Mouse (Mus musculus) CD4-positive, CD25-positive, alpha-beta regulatory T cell, adult 4 months (primary cell): ENCODE measurements around the gene Itga2b. TPM values are rescaled to one million over a fixed set of nuclear protein-coding genes. Genes with fewer than 3 reads are reported as not detected.
A peak's percentile ranks its signal among the peaks of the same experiment; 100 is the strongest.

Source experiments
- ATAC-seq: one replicate; pipeline ENCODE4 v1.8.0; 2017
- polyA plus RNA-seq, 2 experiments: library from polyadenylated mRNA; unstranded; fragments of 100-300 nt; shearing (Covaris generic); gene quantifications; one replicate each; pipeline ENCODE4 v1.2.1; 2017

Gene Itga2b
- 1 to 10 TPM in 1 of 2 experiments, under 1 TPM in 1; 0.36 to 1.5 TPM for polyA plus RNA-seq

DNA sequence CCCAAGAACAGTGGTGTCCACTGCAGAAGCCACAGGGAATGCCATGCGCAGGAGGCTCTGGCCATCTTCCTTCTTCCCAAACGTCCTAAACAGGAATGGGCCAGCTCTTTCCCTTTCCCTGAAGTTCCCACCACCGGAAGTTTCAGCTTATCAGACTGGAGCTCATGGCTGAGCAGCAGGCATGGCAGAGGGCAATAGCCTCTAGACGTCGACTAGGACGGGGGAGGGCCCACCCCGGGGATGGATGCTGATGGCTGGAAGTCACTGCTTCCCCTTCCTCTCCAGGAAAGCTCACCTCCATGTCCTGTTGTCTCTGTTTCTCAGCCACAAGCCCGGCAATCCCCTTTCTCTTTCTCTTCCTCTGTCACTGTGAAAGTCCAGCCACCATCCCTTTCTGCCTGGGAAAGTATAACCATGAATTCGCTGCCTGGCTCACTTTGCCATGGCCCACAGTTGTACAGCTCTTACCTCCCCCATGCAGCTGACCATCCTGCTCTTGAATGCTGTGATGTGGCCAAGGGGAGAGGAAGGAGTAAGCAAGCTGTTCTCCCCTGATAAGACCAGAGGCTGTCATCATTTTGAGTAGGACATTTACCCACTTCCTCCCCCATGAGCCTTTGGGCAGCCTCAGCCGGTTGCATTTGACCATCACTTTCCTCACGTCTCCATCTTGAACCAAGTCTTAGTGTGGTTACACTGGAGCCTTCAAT is at the start of gene Itga2b:
Gene Itga2b (minus strand): TSS at position 475 of the 710 bp plus-strand sequence.
- ATAC-seq: no peak

DNA sequence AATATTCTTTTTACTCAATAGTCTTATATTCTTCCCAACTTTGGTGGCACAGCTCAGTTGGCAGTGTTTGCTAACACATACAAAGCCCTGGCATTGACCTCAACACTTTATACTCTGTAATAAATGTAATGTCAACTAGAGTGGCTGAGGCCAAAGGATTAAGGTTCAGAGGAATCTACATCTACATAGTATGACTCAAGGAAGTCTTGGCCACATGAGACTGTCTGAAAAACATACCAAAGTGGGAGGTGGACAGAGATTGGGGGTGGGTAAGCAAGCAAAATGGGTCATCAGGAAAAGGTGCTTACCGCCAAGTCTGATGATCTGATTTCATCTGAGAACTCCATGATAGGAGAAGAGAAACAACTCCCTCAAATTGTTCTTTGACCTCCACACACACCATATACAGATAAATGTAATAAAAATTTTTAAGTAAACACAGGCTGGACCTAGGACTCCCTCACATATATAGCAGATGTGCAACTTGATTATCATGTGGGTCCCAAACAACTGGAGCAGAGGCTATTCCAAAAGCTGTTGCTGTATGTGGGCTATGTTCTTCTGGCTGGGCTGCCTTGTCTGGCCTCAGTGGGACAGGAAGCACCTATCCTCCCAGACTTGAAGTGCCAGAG is 45.0 kb upstream of the Itga2b start:
- no peak for ATAC-seq

DNA sequence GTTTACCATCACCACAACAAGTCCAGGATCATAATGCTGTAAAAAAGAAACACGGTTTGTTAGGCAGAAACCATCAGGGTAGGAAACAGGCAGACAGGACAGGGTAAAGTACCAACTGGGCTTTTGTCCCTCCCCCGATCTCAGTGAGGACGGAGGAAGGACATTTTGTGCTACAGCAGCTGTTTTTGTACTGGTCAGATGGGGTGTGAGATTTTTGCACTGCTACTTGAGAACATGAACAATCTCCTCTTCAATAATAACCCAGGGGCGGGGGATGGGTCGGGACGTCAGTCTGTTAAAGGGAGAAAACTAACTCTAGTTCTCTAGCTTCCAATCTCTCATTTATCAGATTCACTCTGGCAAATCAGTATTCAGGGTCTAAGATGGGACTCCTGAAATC is 40.3 kb upstream of the Itga2b start:
- ATAC-seq: no peak

DNA sequence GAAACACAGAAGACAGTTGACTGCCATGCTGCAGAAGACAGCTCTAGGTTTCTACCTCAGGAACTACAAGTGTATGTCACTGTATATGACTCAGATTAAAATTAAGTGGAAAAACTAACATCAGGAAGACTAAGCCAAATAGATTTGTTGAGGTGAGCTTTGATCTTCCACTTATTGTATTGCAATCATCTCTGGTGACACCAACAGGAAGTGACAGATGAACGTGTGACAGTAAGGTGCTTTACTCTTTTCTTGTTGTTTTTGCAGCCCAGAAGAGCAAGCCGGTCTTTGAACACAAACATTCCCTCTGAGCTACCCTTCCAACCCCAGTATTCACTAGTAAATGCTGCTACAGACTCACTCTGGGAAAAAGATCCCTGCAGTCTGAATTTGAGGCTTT is 26.8 kb upstream of the Itga2b start:
- peak; percentile 74 for ATAC-seq

DNA sequence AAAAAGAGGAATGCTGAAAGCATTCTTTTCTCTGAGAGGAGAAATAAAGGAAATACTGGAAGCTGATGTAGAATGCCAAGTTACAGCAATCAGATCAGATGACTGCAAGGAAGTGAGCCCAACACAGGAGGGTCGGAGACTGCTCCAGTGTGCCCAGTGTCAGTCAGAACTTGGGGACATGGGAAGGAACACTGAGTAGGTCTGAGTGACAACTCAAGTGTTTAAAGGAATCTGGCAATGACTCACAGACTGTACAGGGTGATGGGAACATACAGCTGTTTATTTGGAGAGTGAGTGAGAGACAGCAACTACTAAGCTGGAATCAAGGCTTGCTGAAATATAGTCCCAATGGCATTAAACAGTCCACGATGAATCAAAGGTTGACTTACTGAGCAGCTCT is 26.3 kb upstream of the Itga2b start:
- no peak for ATAC-seq

DNA sequence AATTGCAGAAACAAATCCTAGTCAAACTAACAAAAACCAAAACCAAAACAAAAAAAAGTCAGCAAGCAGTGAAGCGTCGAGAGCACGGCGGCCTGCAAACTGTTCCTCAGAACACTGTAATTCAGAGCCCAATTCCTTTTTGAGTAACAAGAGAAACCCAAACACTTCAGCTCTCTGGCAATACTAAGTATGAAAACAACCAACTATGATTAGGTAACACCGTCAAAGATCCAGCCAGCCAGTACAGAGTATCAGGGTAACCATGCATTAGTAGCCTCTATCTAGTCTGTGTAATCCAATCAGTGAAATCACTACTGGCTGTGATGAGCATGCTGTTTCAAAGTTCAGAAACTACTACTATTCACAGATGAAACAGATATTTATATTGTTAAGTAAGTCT is 25.8 kb upstream of the Itga2b start:
- ATAC-seq: no peak

DNA sequence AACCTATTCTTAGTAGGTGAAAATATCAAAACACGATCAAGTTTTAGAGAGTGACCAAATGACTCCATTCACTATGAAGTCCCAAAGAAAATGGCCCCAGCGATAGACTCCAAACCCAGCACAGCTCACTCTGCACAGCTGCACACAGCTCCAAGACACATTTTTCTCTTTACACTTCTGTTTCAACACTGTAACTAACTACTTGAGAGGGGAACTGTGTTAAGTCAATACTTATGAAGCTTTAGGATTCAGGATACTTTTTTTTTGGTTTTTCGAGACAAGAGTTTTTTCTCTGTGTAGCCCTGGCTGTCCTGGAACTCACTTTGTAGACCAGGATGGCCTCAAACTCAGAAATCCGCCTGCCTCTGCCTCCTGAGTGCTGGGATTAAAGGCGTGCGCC is 25.2 kb upstream of the Itga2b start:
- no peak for ATAC-seq

DNA sequence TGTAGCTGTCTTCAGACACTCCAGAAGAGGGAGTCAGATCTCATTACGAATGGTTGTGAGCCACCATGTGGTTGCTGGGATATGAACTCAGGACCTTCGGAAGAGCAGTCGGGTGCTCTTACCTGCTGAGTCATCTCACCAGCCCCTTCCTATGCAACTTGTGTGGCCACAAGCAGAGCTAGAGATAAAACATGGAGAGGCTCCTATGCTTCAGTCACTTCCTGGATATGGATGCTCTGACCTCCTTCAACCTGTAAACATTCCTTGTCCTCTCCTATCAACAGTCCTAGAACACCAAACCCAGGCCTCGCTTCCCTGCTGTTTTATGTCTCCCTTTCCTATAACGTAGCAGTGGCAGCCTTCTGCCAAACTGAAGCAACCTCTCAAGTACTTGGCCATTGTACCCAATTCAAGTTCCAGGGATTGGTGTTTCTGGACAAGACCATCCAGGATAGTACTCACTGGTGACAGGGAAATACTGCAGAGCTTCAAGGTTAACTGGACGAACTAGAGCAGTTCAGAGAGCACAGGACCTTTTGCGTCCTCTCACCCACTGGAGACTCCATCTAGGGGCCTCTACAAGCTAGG is 24.2 kb upstream of the Itga2b start:
- ATAC-seq: no peak

DNA sequence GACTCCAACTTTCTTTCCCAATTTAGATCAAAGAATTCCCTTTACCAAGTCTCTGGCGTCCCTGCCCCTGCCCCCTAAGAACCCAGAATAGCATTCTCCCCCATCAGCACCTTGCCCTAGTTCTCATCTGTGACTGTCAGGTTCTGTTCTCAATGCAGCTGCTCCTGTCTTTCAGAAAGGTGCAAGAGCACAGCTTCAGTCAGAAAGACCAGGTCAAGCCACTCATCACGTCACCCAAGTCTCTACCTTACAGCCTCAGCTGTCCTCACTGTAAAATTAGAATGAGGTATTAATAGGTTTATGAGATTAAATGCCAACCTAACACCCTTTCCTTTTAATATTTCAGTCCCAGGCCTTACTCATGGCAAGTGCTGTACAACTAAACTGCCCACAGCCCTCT is 23.3 kb upstream of the Itga2b start:
- no peak for ATAC-seq

DNA sequence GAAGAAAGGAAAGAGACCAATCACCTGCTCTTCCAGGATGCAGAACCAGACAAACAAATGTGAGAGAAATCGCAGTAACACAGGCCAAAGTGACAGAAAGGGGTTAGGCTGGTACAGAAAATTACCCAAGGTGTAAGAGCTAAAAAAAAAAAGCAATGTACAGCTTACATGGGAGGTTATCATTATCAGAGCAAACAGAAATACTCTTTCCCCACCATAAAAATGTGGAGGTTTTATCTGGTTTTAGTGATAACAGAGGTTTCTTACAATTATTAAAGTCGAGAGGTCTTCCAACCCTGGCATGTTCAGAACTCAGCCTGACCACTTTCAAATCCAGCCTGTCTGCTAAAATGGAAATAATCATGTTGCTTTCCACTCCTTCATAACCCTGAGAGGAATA is 18.0 kb upstream of the Itga2b start:
- ATAC-seq: no peak

DNA sequence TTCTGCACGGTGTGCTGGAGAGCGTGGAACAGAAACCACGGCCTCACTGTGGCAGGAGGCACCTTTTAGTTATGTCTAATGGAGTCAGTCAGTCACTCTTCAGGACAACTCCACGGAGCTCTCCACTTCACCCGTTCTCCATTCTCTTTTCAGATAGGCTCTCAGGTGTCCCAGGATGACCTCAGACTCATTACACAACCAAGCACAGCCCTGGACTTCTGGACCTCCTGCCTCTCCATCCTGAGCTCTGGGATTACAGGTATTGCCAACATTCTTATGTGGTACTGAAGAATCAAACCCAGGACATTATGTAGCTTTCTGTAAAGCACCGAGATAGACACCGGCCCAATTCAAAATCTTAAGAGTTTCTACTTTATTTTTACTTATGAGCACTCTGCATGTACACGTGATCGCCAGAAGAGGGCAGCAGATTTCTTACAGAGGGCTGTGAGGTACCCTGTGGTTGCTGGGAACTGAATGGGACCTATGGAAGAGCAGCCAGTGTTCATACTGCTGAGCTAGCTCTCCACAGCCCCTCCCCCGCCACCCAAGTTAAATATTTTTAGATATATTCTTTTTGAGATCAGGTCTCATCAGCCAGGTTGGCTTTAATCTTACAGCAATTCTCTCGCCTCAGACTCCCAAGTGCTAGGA is 16.9 kb upstream of the Itga2b start:
- peak; percentile 45 for ATAC-seq

DNA sequence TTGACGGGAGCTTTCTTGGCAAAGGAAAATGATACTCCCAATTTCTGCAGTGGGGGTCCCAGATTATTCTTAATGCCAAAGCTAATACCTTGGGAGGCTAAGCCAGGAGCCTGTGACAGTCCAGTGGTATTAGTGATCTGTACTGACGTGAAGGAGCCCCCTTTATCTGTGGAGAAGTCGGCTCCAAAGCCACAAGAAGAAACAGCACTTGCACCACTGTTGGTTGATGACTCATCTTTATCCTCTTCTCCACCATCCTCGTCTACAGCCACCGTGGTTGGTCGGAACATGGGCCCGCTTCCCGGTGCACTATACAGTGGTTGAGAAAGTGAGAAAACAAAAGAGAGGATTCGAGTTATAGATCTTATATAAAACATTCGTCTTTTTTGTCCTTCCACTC is 11.9 kb upstream of the Itga2b start:
- ATAC-seq: no peak

DNA sequence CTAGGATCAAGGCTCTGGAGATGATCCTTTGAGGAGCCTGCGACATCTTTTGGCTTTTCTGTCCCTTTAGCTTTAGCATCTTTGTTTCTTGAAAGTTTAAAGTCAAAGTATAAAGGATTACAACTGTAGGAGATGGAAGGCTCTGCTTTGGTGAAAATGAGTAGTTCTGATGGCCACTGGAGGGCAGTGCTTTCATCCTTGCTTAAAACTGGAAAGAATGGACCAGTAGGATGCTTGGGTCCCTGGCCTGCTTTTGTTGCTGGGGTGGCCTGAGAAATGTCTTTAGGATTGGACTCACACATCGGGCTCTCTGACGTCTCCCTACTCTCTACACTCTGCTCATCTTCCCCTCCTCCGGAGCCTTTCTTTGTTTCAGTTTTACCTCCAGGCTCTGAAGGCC is 11.0 kb upstream of the Itga2b start:
- no peak for ATAC-seq

DNA sequence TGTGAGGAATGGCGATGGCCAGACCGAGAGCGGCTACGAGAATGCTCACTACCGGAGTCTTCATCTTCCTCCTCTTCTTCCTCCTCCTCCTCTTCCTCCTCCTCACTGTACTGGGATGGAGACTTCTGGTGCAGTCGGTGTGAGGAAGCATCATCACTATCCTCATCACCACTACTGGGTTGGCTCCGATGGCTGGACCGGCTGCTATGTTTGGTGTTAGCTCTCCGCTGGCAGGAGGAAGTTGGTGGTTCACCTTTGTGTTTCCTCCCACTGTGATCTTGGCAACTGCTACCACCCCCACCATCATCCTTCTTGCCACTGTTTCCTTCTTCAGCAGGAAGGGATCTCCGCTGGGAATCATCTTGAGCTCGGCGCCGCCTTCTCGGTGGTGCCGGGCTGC is 10.2 kb upstream of the Itga2b start:
- no peak for ATAC-seq

DNA sequence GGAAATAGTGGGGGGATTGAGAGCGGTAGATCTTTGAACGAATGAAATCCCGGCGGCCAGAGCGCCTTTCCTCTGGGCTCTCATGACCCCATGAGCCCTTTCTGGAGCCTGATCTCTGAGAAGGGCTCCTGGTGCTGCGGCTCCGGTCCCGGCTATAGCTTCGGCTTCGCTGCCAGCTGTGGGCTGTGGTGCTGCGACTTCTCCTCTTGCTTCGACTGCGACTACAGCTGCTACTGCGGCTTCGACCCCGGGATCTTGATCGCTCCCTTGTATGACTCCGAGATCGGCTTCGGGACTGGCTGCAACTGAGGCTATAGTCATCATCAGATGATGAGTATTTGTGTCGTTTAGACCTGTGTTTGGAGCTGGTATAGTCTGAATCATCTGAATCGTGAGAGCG is 9.7 kb upstream of the Itga2b start:
- no peak for ATAC-seq

DNA sequence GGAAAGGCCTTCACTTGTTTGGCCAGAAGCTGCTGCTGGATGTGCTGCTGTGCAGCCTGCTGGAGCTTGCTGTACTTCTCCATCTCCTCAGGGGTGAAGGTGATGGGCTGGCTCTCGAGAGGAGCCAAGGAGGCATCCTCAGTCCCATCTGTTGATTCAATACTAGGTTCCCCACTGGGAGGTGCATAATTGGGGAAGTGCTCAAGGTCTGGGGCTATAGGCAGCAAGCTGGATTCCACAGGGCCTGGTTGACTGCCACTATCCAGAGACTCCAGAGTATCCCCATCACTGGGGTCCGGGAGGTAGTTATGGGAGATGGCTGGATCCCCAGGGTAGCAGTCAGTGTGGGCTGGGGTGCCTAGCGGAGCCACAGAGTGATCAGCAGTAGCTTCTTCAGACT is 8.7 kb upstream of the Itga2b start:
- no peak for ATAC-seq

DNA sequence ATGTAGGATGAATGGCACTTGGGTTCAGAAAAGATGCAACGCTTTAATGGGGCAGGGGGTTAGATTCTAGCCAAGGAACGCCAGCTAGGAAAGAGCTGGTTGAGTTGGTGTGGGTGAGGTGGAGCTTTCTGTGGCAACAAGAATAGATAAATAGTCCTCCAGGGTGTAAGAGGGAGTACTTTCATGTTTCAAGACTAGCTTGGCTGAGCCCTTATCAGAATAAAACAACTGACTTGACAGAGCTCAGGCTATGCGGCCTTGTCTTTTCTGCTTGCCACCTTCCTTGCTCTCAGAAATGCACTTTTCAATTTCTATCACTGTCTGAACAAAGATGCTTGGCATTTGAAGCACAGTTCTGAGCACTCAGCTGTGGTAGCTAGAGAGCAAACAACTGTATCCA is 5.1 kb upstream of the Itga2b start:
- ATAC-seq: no peak

DNA sequence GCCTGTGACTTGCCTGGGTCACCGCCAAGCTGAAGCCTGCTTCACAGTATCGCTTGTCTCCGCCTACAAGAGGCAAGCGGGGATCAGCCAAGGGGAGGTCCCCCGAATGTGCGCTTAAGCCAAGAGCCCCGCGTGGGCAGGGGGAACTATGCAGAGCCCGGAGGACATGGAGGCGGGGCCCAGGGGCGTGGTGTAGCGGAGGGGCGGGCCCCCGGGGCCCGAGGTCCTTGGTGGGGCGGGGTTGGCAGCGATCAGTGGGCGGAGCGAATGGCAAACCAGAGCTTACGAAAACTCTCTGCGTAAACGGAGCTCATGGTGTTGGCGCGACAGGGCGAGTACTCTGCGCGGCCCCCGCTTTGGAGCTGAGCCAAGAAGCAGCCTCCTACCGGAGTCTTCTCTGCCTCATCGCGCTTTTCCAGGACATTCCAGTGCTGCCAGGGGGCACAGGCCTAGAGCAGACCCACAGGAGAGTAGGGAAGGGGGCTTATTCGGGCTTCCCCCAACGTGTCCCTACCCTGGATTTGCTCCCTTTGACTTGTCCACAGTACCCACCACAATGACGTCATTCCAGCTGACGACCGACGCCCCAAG is 2.8 kb downstream of the Itga2b start:
- peak; percentile 97 for ATAC-seq

DNA sequence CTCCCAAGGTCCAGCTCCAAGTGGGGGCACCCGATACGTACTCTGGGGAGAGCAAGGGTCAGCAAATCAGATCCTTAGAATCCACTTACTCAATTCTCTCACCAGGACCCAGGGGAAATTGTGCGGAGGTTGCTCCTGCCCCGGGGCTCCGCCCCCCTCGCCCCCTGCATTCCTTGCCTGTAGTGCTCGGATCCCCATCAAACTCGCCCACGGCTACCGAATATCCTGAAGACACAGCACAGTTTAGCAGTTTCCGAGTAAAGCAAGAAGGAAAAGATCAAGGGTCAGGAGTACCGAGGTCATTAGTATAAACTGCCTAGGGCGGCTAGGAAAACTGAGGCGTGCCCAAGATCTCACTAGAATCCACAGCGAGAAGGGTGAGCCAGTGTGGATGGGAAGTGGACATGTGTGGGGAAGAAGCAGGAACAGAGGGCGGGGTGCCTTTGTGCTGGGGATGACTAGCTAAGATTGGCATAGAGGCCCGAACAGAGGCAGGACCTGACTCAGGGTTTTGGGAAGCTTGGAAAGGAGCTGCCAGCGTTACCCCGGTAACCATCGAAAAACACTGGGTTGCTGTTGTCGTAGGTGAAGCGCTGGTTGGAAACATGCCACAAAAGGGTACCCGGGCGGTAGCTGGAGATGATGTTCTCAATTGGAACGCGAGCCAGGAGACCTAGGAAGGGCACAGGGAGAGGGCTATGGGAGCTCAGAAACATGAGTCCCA is 4.0 kb downstream of the Itga2b start:
- no peak for ATAC-seq

DNA sequence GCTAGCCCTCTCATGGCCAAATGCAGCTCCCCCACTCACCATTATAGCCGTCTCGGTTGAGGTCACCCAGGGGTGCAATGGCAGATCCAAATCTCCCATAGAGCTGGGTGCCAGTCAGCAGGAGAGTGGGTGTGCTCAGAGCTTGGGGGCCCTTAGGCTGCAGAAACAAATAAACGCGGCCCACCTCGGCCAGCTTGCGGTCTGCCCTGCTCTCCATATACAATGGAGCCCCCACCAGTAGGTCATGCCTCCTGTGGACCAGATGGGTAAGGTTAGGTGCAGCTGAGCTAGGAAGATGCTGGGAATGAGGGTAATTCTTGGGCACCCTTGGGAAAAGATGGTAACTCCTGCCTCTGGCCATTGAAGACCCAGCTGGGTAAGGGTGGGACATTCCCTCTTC is 5.0 kb downstream of the Itga2b start:
- no peak for ATAC-seq

DNA sequence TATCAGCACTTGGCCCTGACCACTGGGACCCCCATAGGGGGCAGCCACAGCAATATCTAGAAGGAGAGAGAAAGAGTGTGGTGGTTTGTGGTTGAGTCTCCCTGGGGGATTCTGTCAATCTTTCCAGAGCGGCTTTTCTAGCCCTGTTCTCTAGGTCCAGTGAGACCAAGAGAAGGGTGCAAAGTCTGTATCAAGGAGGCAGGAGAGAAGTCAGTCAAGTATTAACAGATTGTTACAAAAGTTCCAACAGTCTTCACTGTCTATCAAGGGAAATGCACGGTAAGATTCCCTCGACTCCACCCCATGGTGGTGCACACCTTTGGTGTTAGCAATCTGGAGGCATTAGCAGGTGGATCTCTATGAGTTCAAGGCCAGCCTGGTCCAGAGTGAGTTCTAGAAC is 8.2 kb downstream of the Itga2b start:
- no peak for ATAC-seq

DNA sequence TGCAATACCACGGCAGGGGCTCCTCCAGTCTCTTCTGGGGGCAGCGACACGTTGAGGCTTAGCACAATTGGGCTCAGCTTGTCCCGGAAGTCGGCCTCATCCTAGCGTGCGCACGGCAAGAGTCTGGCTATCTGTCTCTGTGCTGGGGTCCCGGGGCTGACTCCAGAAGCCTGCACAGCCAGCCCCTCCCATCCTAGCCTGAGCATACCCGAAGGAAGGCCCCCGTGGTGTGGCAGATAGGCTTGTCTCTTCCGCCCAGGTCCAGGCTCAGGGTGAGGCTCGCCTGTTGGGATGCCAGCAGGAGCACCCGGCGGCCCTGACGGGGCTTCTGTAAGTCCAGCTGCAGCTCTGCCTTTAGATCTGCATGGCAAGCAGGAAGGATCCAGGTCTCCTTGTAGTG is 9.4 kb downstream of the Itga2b start:
- ATAC-seq: no peak
